8 mouse cellular contexts compared by ENCODE assay signal in the genomic region with DNA sequence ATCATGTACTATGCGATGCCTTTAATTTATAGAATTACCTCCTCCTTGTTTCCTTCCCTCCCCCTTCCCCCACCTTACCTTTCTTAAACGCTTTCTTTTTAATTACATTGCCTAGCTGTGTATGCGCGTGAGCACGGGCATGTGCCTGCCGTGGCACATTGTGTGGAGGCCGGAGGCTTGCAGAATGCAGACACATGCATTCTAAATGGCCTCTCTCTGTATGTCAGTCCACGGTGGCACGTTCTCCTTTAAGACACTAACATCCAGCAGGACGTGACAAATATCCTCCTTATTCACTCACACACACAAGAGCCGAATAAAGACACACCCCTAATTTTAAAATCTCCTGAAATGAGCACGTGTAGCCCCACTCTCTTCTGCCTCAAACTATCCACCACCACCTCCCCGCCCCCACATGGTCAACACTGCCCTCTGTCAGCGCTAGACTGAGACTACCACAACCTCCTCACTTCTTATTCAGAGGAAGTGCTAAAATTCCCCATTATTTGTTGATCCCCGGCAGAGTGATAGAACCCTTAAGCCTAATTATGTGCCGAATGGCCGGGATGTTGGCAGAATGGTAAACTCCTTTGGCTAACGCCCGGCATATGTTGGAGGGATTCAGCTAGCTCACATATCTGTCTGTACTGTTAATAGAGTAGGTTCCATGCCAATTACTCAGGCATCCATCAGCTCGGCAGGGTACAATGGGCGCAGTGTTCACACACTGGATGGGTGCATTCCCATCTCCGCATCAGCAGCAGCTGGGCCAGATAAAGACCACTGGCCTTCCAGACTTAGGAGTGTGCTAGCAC.
DNase-seq lines count a peak whose midpoint lies in the region; ATAC-seq lines count a peak whose summit lies in the region.

No protein-coding gene starts in this region.

- no peaks in the 10 kb centered on the region for H3K27me3 ChIP-seq in heart, embryonic 12.5 days (replicated peaks)
- H3K27me3 ChIP-seq in kidney, embryonic 14.5 days (ENCODE audit: control insufficient read depth, insufficient read depth, low read length) = no peaks in the 10 kb centered on the region
- H3K27me3 ChIP-seq in liver, embryonic 12.5 days (replicated peaks) = 0 out of 2 replicates have a peak, but pooled peaks cover 3% of the 10 kb centered on the region

- peak; percentile 93 for DNase-seq in 416B (ENCODE audit: low read depth)
- DNase-seq in T-cell, adult 2 months (ENCODE audit: low spot score) = peak; percentile 20
- peak; percentile 23 to 50 for DNase-seq in monocyte, adult 2 months (ENCODE audit: low read depth in 1 of 2, low spot score in 2 of 2)
- peak; percentile 49 for DNase-seq in thymus, postnatal 25 days

- peaks cover 49% of the 10 kb centered on the region for H3K4me1 ChIP-seq in heart, embryonic 12.5 days (replicated peaks)
- H3K4me1 ChIP-seq in kidney, embryonic 14.5 days (ENCODE audit: control insufficient read depth, insufficient read depth, low read length) = peaks cover 47% of the 10 kb centered on the region
- peaks cover 61% of the 10 kb centered on the region for H3K4me1 ChIP-seq in liver, embryonic 12.5 days

- peak overlapping the region; percentile 80 for H3K27ac ChIP-seq in heart, embryonic 12.5 days (ENCODE audit: poor library complexity, severe bottlenecking)
- peak overlapping the region; percentile 2; the same call in 1 of the 2 replicates for H3K27ac ChIP-seq in kidney, embryonic 14.5 days (ENCODE audit: low read depth, low read length)
- H3K27ac ChIP-seq in liver, embryonic 12.5 days = peak overlapping the region; percentile 53; the same call in 1 of the 2 replicates

- H3K9ac ChIP-seq in heart, embryonic 12.5 days = peak overlapping the region; percentile 71
- H3K9ac ChIP-seq in kidney, embryonic 14.5 days (ENCODE audit: low read depth, low read length) = no peak overlapping the region
- peak overlapping the region; percentile 68 for H3K9ac ChIP-seq in liver, embryonic 12.5 days

- peak overlapping the region; percentile 47 for H3K4me3 ChIP-seq in heart, embryonic 12.5 days
- peak overlapping the region; percentile 40; the same call in 1 of the 2 replicates for H3K4me3 ChIP-seq in kidney, embryonic 14.5 days (ENCODE audit: low read length)
- H3K4me3 ChIP-seq in liver, embryonic 12.5 days = peak overlapping the region; percentile 58

- peak overlapping the region; percentile 88 for H3K4me2 ChIP-seq in heart, embryonic 12.5 days
- peak overlapping the region; percentile 74 for H3K4me2 ChIP-seq in kidney, embryonic 14.5 days (replicated peaks; ENCODE audit: low read depth, low read length)
- H3K4me2 ChIP-seq in liver, embryonic 12.5 days = peak overlapping the region; percentile 82

- 10% methylated on average over 22 of the region's 22 CpGs for WGBS in heart, embryonic 12.5 days
- WGBS in kidney, embryonic 14.5 days = 9% methylated on average over 22 of the region's 22 CpGs
- WGBS in liver, embryonic 12.5 days (ENCODE audit: insufficient replicate concordance) = 19% methylated on average over 22 of the region's 22 CpGs

- H3K36me3 ChIP-seq in heart, embryonic 12.5 days = no peaks in the 10 kb centered on the region
- no peaks in the 10 kb centered on the region for H3K36me3 ChIP-seq in kidney, embryonic 14.5 days (ENCODE audit: control insufficient read depth, insufficient read depth, low read length)
- H3K36me3 ChIP-seq in liver, embryonic 12.5 days = no peaks in the 10 kb centered on the region

- ATAC-seq in erythroblast, adult 5-6 weeks (replicated peaks; ENCODE audit: low FRiP score, poor library complexity, severe bottlenecking) = peak; percentile 15; the same call in 1 of the 2 replicates
- peak; percentile 60; the same call in 1 of the 2 replicates for ATAC-seq in heart, embryonic 12.5 days (ENCODE audit: insufficient number of reproducible peaks, low FRiP score)
- ATAC-seq in kidney, embryonic 14.5 days (ENCODE audit: low FRiP score, low TSS enrichment) = peak; percentile 54
- ATAC-seq in liver, embryonic 12.5 days = peak; percentile 45

- peaks cover 4% of the 10 kb centered on the region for H3K9me3 ChIP-seq in heart, embryonic 12.5 days (replicated peaks)
- H3K9me3 ChIP-seq in kidney, embryonic 14.5 days (ENCODE audit: control insufficient read depth, low read length) = peaks cover 2% of the 10 kb centered on the region; the same call in 1 of the 2 replicates
- no peaks in the 10 kb centered on the region for H3K9me3 ChIP-seq in liver, embryonic 12.5 days (replicated peaks)

Comparison
In these comparisons a context has a peak if more than half of its experiments do, and no peak if none do; other contexts are left out.
1. Peak in every context shown above with its lines: DNase-seq, ATAC-seq, H3K4me3 ChIP-seq and H3K27ac ChIP-seq.
2. DNase-seq: peak in every context shown above with its lines; median percentile 93 in 416B; 49 in thymus, postnatal 25 days; 36 in monocyte, adult 2 months; 20 in T-cell, adult 2 months.
3. H3K27ac ChIP-seq: peak in every context shown above with its lines; median percentile 80 in heart, embryonic 12.5 days; 53 in liver, embryonic 12.5 days; 2 in kidney, embryonic 14.5 days.